Mouse (Mus musculus) embryonic fibroblast, embryonic 13.5 days (primary cell): ENCODE measurements at regions not wholly inside any gene's neighbourhood (a gene's known extent, or its start where the extent isn't known, plus 50 kb on each side); places are given as distances from the start of the nearest gene placed in this dataset.

Experiments
- CTCF ChIP-seq: IDR thresholded peaks from 2 replicates; pipeline ENCODE4 v1.5.1; 2011; ENCODE audit warnings: mild to moderate bottlenecking, control low read depth, low read length, moderate library complexity, borderline replicate concordance; ENCODE audit not compliant: insufficient read depth
- POLR2A ChIP-seq: IDR thresholded peaks from 2 replicates; pipeline ENCODE4 v1.6.1; 2011; ENCODE audit warnings: low read depth, mild to moderate bottlenecking, control low read depth, low read length, moderate library complexity

GRCm38 (mm10) chr6:127330015-127330705 lies 116.5 kb upstream of the Parp11 start:
- no peak for TF ChIP-seq POLR2A
- no peak for TF ChIP-seq CTCF
